Mouse (Mus musculus): Measurements from ENCODE around the gene Gm10521. TPM values are rescaled to one million over a fixed set of nuclear protein-coding genes. Genes with fewer than 3 reads are reported as not detected.

Gene Gm10521
- total RNA-seq, 1 experiment, result not detected

- no peak overlapping the region for H3K9ac ChIP-seq (ENCODE audit: insufficient read depth, low read depth, low read length, poor library complexity, severe bottlenecking)
- TF ChIP-seq HCFC1 (IDR thresholded peaks at IDR 0.05; ENCODE audit: borderline replicate concordance, insufficient read depth, low read length) (no peak), ZNF384 (IDR thresholded peaks at IDR 0.05; ENCODE audit: low read depth, low read length) (no peak), MAFK (IDR thresholded peaks at IDR 0.05; ENCODE audit: insufficient read depth, low read depth, low read length) (no peak), CHD2 (IDR thresholded peaks at IDR 0.05; ENCODE audit: low read depth, low read length) (no peak), ZC3H11A (IDR thresholded peaks at IDR 0.05; ENCODE audit: borderline replicate concordance, low read depth, low read length) (no peak)
- H3K4me3 ChIP-seq (ENCODE audit: insufficient read depth in 1 of 2, low read depth in 1 of 2, low read length in 2 of 2, poor library complexity in 1 of 2, severe bottlenecking in 1 of 2), result no peak overlapping the region
- in situ Hi-C loops (cut with MboI; ENCODE audit: low sequenced_read_pairs in 2 of 2, unreplicated experiment in 2 of 2), result no loop called here
- H3K4me1 ChIP-seq (ENCODE audit: control insufficient read depth in 2 of 2, insufficient read depth in 2 of 2, low read length in 2 of 2, poor library complexity in 1 of 2), result no peaks in the 10 kb centered on the region
- H3K27ac ChIP-seq (ENCODE audit: insufficient read depth, low read depth, low read length, poor library complexity, severe bottlenecking), result no peak overlapping the region
- H3K9me3 ChIP-seq (ENCODE audit: control insufficient read depth, insufficient read depth, low read depth, low read length), result no peaks in the 10 kb centered on the region
- no peaks in the 10 kb centered on the region for H3K36me3 ChIP-seq (ENCODE audit: control insufficient read depth, insufficient read depth, low read length, poor library complexity, severe bottlenecking)
- no peak for DNase-seq (ENCODE audit: low read depth, low spot score)
Observed at GRCm38 (mm10) chr1:171918136-171918920, 22.9 kb downstream of the Gm10521 start.

GRCm38 (mm10) chr1:171919193-171919592, 23.7 kb downstream of the Gm10521 start:
- H3K36me3 ChIP-seq (ENCODE audit: control insufficient read depth, insufficient read depth, low read length, poor library complexity, severe bottlenecking), result no peaks in the 10 kb centered on the region
- no peaks in the 10 kb centered on the region for H3K9me3 ChIP-seq (ENCODE audit: control insufficient read depth, insufficient read depth, low read depth, low read length)
- in situ Hi-C loops (cut with MboI; ENCODE audit: low sequenced_read_pairs in 2 of 2, unreplicated experiment in 2 of 2), result no loop called here
- DNase-seq (ENCODE audit: low read depth, low spot score), result no peak
- no peak overlapping the region for H3K27ac ChIP-seq (ENCODE audit: insufficient read depth, low read depth, low read length, poor library complexity, severe bottlenecking)
- no peak overlapping the region for H3K4me3 ChIP-seq (ENCODE audit: insufficient read depth in 1 of 2, low read depth in 1 of 2, low read length in 2 of 2, poor library complexity in 1 of 2, severe bottlenecking in 1 of 2)
- TF ChIP-seq HCFC1 (IDR thresholded peaks at IDR 0.05; ENCODE audit: borderline replicate concordance, insufficient read depth, low read length) (no peak), MAFK (IDR thresholded peaks at IDR 0.05; ENCODE audit: insufficient read depth, low read depth, low read length) (no peak), CHD2 (IDR thresholded peaks at IDR 0.05; ENCODE audit: low read depth, low read length) (no peak), ZC3H11A (IDR thresholded peaks at IDR 0.05; ENCODE audit: borderline replicate concordance, low read depth, low read length) (no peak), ZNF384 (IDR thresholded peaks at IDR 0.05; ENCODE audit: low read depth, low read length) (no peak)
- H3K9ac ChIP-seq (ENCODE audit: insufficient read depth, low read depth, low read length, poor library complexity, severe bottlenecking), result no peak overlapping the region
- H3K4me1 ChIP-seq (ENCODE audit: control insufficient read depth in 2 of 2, insufficient read depth in 2 of 2, low read length in 2 of 2, poor library complexity in 1 of 2), result no peaks in the 10 kb centered on the region

GRCm38 (mm10) chr1:171919901-171920510, 24.5 kb downstream of the Gm10521 start:
- H3K9ac ChIP-seq (ENCODE audit: insufficient read depth, low read depth, low read length, poor library complexity, severe bottlenecking), result no peak overlapping the region
- H3K36me3 ChIP-seq (ENCODE audit: control insufficient read depth, insufficient read depth, low read length, poor library complexity, severe bottlenecking), result no peaks in the 10 kb centered on the region
- in situ Hi-C loops (cut with MboI; ENCODE audit: low sequenced_read_pairs in 2 of 2, unreplicated experiment in 2 of 2), result no loop called here
- no peak overlapping the region for H3K27ac ChIP-seq (ENCODE audit: insufficient read depth, low read depth, low read length, poor library complexity, severe bottlenecking)
- no peaks in the 10 kb centered on the region for H3K4me1 ChIP-seq (ENCODE audit: control insufficient read depth in 2 of 2, insufficient read depth in 2 of 2, low read length in 2 of 2, poor library complexity in 1 of 2)
- TF ChIP-seq ZC3H11A (IDR thresholded peaks at IDR 0.05; ENCODE audit: borderline replicate concordance, low read depth, low read length) (no peak), CHD2 (IDR thresholded peaks at IDR 0.05; ENCODE audit: low read depth, low read length) (no peak), ZNF384 (IDR thresholded peaks at IDR 0.05; ENCODE audit: low read depth, low read length) (no peak), MAFK (IDR thresholded peaks at IDR 0.05; ENCODE audit: insufficient read depth, low read depth, low read length) (no peak), HCFC1 (IDR thresholded peaks at IDR 0.05; ENCODE audit: borderline replicate concordance, insufficient read depth, low read length) (no peak)
- H3K9me3 ChIP-seq (ENCODE audit: control insufficient read depth, insufficient read depth, low read depth, low read length), result no peaks in the 10 kb centered on the region
- no peak overlapping the region for H3K4me3 ChIP-seq (ENCODE audit: insufficient read depth in 1 of 2, low read depth in 1 of 2, low read length in 2 of 2, poor library complexity in 1 of 2, severe bottlenecking in 1 of 2)
- no peak for DNase-seq (ENCODE audit: low read depth, low spot score)

GRCm38 (mm10) chr1:171920989-171921621, 25.6 kb downstream of the Gm10521 start:
- no peak overlapping the region for H3K9ac ChIP-seq (ENCODE audit: insufficient read depth, low read depth, low read length, poor library complexity, severe bottlenecking)
- H3K36me3 ChIP-seq (ENCODE audit: control insufficient read depth, insufficient read depth, low read length, poor library complexity, severe bottlenecking), result no peaks in the 10 kb centered on the region
- no peaks in the 10 kb centered on the region for H3K9me3 ChIP-seq (ENCODE audit: control insufficient read depth, insufficient read depth, low read depth, low read length)
- no peak overlapping the region for H3K4me3 ChIP-seq (ENCODE audit: insufficient read depth in 1 of 2, low read depth in 1 of 2, low read length in 2 of 2, poor library complexity in 1 of 2, severe bottlenecking in 1 of 2)
- in situ Hi-C loops (cut with MboI; ENCODE audit: low sequenced_read_pairs in 2 of 2, unreplicated experiment in 2 of 2), result no loop called here
- TF ChIP-seq MAFK (IDR thresholded peaks at IDR 0.05; ENCODE audit: insufficient read depth, low read depth, low read length), result 0 out of 2 replicates have a peak, but pooled peaks have one; percentile 25
- no peak for TF ChIP-seq ZNF384 (IDR thresholded peaks at IDR 0.05; ENCODE audit: low read depth, low read length)
- no peaks in the 10 kb centered on the region for H3K4me1 ChIP-seq (ENCODE audit: control insufficient read depth in 2 of 2, insufficient read depth in 2 of 2, low read length in 2 of 2, poor library complexity in 1 of 2)
- no peak overlapping the region for H3K27ac ChIP-seq (ENCODE audit: insufficient read depth, low read depth, low read length, poor library complexity, severe bottlenecking)
- no peak for DNase-seq (ENCODE audit: low read depth, low spot score)

Data from ES-E14 (cell line).